Mouse (Mus musculus): ENCODE results near the gene Tmem167b.
"Not testable (repeated sequence)": the region's sequence is repeated elsewhere in the genome, so short reads cannot be mapped to it uniquely, and the experiment has no call there.

Gene Tmem167b

GRCm38 (mm10) chr3:108562133-108562730, at the start of gene Tmem167b:
Gene Tmem167b, minus strand, starts transcription at chr3:108562466.
- DNase-seq (ENCODE audit: low read depth, low spot score): peak; percentile 99

DNA sequence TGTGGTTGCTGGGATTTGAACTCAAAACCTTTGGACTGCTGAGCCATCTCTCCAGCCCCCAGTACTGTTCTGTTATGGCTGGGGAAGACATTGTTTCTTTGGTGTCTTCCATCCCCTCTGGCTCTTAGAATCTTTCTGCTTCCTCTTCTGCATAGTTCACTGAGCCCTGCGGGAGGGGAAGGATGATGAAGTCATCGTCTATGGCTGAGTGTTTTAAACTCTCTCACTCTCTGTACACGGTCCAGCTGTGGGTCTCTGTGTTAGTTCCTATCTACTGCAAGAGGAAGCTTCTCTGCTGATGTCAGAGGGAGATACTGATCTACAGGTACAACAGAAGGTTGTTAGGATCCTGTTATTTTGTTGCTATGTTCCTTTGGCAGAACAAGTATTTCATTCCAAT, 46.6 kb upstream of the Tmem167b start:
- DNase-seq (ENCODE audit: low read depth, low spot score): no peak

DNA sequence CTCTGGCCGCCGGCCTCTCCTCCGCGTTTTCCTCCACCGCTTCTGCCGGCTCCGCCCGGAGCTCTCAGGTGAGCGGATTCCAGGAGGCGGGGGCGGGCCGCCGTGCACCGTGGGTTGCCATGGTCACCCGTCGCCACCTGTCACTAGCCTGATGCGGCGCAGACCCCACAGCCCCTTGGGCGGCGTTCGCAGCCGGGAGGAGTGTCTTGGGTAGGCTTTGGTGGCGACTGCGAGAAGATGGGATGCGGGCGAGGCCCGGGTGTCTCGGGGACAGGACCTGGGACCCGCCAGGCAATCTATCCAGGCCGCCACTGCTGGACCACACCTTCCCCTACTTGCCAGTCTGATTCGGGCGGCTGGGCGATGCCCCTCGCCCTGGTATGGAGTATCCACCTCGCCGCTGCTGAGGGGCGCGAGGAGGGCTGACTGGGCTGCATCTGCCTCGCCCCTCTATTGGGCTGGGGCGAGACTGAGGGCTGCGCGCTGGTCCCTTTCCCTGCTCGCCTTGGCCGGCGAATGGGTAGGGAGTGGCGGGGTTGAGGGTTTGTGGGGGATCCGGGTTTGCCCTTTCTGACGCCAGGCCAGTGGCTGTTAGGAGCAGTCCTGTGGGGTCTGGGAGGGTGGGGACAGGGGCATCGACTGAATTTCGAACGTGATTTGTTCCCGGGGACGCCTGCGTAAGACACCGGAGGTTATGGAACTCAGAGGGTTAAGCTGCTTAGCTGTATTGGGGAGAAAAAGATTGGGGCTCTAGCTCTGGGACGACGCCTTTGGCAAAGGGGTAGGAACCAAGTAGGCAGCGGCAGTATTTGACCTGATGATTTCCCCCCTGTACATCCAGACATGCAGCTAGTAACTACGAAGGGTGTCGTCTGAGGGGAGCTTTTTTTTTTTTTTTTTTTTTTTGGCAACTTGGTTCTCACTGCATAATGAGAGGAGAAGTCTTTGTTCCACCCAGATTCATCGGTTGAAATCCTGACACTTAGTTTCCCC, 29.6 kb upstream of the Tmem167b start:
- no peak for DNase-seq (ENCODE audit: low read depth, low spot score)

GRCm38 (mm10) chr3:108590786-108591529, 28.7 kb upstream of the Tmem167b start, which contains the start of gene Wdr47:
Gene Wdr47, plus strand, starts transcription at chr3:108591279.
- peak; percentile 95 for DNase-seq (ENCODE audit: low read depth, low spot score)

DNA sequence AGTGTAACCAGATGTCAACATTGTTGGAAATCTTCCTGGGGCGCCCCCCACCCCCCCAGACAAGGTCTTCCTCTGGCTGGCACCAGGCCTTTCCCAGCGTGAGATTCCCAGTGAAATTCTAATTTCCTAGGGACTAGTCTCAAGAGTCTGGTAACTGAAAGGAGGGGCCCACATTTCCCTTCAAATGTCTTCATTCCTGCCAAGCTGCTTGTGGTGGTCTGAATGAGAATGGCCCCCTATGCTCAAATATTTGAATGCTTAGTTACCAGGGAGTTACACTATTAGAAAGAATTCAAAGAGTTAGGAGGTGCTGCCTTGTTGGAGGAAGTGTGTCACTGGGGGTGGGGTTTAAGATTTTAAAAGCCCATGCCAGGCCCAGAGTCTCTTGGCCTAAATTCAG, 26.2 kb upstream of the Tmem167b start:
- DNase-seq (ENCODE audit: low read depth, low spot score): no peak

DNA sequence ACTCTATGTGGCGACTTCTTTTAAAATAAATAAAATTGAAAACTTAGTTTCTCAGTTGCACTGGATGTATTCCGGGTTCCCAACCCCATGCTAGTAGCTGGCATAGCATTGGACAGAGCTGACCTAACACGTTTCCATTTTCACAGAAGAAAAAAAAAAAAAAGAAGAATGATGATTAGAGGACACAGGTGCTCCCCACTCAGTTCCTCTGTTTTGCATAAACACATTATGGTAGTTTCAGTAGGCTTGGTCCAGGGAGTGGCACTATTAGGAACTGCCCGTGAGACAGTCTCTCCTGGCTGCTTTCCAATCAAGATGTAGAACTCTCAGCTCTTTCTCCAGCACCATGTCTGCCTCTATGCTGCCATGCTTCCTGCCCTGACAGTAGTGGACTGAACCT, 22.3 kb upstream of the Tmem167b start:
- no peak for DNase-seq (ENCODE audit: low read depth, low spot score)

DNA sequence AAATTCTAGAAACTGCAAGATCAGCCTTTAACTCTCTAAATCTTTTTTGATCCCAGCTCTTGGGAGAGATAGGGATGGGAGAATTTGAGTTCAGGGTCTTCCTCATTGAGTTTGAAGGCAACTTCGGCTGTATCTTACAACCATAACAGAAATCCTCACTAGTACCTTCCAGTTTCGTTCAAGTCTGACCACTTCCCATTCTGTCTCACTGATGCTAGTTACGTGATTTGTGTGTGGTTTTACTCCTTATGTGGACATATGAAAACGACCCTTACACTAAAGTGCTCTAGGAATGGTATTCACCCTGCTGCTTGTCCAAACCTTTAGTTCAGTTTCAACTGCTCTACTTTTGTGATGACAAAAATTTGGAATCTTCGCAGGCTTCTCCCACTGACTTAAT, 11.8 kb upstream of the Tmem167b start:
- DNase-seq (ENCODE audit: low read depth, low spot score): no peak

- no peak for DNase-seq (ENCODE audit: low read depth, low spot score)
These were observed 10.2 kb upstream of the Tmem167b start for GRCm38 (mm10) chr3:108572309-108573010.

DNA sequence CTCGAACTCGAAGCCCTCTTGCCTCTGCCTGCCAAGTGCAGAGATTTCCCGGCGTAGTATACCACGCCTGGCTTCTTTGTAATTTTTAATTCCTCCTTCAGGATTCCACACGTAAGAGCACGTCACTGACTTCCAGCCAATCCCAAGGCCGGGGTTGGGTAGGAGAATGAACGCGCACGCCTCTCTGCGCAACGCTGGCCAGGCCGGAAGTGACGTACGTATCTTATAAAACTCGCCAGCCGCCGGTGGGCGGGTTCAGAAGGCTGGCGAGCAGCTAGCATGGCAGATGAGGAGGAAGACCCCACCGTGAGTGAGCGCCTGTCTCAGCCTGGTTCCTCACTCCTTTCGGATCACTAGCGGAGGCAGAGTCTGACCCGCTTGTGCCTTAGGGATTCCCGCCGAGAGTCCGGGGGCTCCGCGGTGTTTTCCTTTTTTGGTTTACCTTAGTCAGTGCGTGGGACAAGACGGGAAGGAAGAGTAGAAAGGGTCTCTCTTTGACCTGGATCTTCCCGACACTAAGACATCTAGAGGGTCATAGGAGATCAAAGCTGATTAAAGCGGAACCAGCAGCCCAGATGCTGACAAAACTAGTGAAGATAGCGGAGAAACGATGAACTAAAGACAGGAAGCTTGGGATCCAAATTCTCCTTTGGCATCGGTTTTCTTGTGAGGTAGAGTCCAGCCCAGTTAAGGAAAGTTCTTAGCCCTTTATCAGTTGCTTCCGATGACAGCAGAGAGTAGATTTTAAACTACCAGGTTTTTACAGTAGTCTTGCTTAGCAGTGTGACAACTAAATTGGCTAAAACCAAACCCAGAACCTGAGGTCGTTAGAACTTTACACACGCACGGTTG, 9.4 kb upstream of the Tmem167b start, which contains the start of gene Taf13:
Taf13 (plus strand) TSS at position 256 of the 852 bp plus-strand sequence.
- DNase-seq (ENCODE audit: low read depth, low spot score): peak; percentile 97

DNA sequence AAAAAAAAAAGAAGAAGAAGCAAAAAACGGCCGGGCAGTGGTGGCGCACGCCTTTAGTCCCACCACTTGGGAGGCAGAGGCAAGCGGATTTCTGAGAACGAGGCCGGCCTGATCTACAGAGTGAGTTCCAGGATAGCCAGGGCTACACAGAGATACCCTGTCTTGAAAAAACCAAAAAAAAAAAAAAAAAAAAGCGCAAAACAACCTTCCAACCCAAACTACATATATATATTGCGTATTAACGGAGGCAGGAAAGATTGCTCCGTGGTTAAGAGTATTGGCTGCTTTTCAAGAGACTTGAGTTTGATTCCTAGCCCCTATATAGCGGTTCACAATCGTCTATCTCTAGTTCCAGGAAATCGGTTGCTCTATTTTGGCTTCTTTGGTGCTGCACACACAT, 8.5 kb upstream of the Tmem167b start:
- no peak for DNase-seq (ENCODE audit: low read depth, low spot score)

GRCm38 (mm10) chr3:108569636-108570035, 7.4 kb upstream of the Tmem167b start:
- not testable (repeated sequence) for DNase-seq (ENCODE audit: low read depth, low spot score)

GRCm38 (mm10) chr3:108567990-108568877, 6.0 kb upstream of the Tmem167b start:
- DNase-seq (ENCODE audit: low read depth, low spot score): no peak

DNA sequence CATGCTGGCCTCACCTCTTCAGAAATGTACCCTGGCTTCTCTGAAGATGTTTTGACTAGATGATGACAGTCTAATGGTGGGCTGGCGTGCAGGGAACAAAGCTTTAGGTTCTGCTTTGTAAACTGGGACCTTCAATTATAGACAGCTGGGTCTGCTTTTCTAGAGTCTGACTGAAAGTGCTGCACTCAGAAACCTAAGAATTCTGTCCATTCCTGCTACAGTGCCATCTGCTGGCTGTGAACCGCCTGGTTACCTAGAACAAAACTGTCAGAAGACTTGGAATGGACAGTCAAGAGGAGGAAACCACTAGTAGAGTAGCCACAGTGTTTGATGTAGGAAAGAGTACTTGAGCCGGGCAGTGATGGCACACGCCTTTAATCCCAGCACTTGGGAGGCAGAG, 1.0 kb upstream of the Tmem167b start:
- peak; percentile 81 for DNase-seq (ENCODE audit: low read depth, low spot score)

GRCm38 (mm10) chr3:108562777-108563271, 558 bp upstream of the Tmem167b start:
- DNase-seq (ENCODE audit: low read depth, low spot score): no peak

DNA sequence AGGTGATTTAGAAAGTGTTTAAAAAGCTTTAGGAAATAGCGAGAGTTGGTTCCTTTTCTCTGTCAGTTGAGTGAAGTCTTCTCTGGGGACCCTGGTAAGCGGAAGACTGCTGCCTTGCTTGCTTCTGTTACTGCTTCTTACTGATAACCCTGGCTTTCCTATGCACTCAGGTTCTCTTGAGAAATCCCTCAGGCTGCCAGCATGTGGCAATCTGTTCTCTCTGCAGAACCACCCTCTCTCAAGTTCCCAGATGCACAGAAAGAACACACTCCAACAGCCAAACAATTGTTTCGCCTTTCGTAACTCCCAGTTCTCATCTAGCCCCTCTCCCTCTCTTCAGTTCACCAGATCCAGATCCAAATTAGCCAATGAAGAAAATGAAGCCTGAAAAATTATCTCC, 4.4 kb downstream of the Tmem167b start:
- no peak for DNase-seq (ENCODE audit: low read depth, low spot score)

DNA sequence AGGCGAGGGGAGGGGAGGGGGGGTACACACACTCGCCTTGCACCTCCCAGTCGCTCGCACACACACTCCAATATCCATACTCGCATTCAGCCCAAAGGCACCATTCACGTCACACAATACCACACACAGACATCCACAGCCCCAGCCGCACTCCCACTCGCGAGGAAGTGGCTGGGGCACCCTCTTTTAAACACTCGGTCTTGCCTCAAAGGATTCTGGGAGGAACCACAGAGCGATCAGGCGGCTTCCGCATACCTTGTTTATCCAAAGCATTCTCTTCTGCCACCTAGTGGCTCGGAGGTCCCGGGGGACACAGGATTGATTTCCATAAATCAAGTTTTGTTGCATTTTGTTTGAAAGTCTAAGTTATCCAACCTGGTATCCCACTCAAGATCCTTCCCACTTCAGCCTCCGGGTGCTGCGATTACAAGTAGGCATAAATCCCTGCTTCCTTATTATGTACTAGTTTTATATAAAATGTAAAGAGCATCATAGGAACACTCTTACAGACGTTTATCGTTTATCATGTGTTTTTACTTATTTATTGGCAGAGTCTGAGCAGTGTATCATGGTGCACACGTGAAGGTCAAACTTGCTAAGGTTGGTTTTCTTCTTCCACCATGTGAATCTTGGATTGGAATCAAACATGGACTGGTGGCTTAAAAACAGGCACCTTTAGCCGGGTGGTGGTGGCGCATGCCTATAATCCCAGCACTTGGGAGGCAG, 7.5 kb downstream of the Tmem167b start:
- peak; percentile 95 for DNase-seq (ENCODE audit: low read depth, low spot score)

GRCm38 (mm10) chr3:108554111-108554561, 8.1 kb downstream of the Tmem167b start:
- peak; percentile 20 for DNase-seq (ENCODE audit: low read depth, low spot score)

GRCm38 (mm10) chr3:108542299-108542698, 20.0 kb downstream of the Tmem167b start:
- no peak for DNase-seq (ENCODE audit: low read depth, low spot score)

Measured in forelimb bud, embryonic 11.5 days (tissue).